Mouse (Mus musculus) MEL (cell line): ENCODE results near the gene Pbx2. TPM values are rescaled to one million over a fixed set of nuclear protein-coding genes. Genes with fewer than 3 reads are reported as not detected.
A peak's percentile ranks its signal among the peaks of the same experiment; 100 is the strongest.

Experiments
- DNase-seq: peaks from one replicate; pipeline ENCODE4 v3.0.0; 2011; ENCODE audit warnings: low read depth, low spot score
- H3K27ac ChIP-seq: 2 replicates; pipeline ENCODE4 v1.5.1; 2012; ENCODE audit warnings: low read depth, mild to moderate bottlenecking, control low read depth, low read length, moderate library complexity; ENCODE audit not compliant: control insufficient read depth
- H3K27me3 ChIP-seq, 2 experiments: fragments of 150-350 bp in 1 of 2; sonication (generic) in 1 of 2; 2 replicates each; pipeline ENCODE4 v1.6.1; 2012; ENCODE audit warnings: low read length in 2 of 2, mild to moderate bottlenecking in 2 of 2, improper control_type of control experiment in 1 of 2, moderate library complexity in 1 of 2; ENCODE audit not compliant: insufficient read depth in 2 of 2, control insufficient read depth in 1 of 2
- H3K36me3 ChIP-seq, 2 experiments: 2 replicates each; pipeline ENCODE4 v1.6.1; 2012 to 2014; ENCODE audit warnings: low read length in 2 of 2, improper control_type of control experiment in 1 of 2, inconsistent platforms in 1 of 2, mild to moderate bottlenecking in 1 of 2; ENCODE audit not compliant: insufficient read depth in 2 of 2, control insufficient read depth in 1 of 2
- H3K4me1 ChIP-seq, 2 experiments: fragments of 150-350 bp in 1 of 2; sonication (generic) in 1 of 2; 2 replicates each; pipeline ENCODE4 v1.6.1; 2012; ENCODE audit warnings: low read length in 2 of 2, improper control_type of control experiment in 1 of 2, mild to moderate bottlenecking in 1 of 2; ENCODE audit not compliant: insufficient read depth in 2 of 2, control insufficient read depth in 1 of 2
- H3K4me3 ChIP-seq, 2 experiments: fragments of 150-350 bp in 1 of 2; sonication (generic) in 1 of 2; 2 replicates each; pipeline ENCODE4 v1.5.1; 2012; ENCODE audit warnings: low read depth in 2 of 2, low read length in 2 of 2, mild to moderate bottlenecking in 2 of 2, moderate library complexity in 2 of 2, control low read depth in 1 of 2, improper control_type of control experiment in 1 of 2; ENCODE audit not compliant: control insufficient read depth in 1 of 2, insufficient read depth in 1 of 2
- H3K79me2 ChIP-seq: 2 replicates; pipeline ENCODE4 v1.6.1; 2012; ENCODE audit warnings: mild to moderate bottlenecking, low read length, moderate library complexity; ENCODE audit not compliant: control insufficient read depth, poor library complexity, insufficient read depth
- H3K9ac ChIP-seq: 2 replicates; pipeline ENCODE4 v1.6.1; 2012; ENCODE audit warnings: low read depth, mild to moderate bottlenecking, control low read depth, low read length, moderate library complexity; ENCODE audit not compliant: control insufficient read depth, poor library complexity, severe bottlenecking
- H3K9me3 ChIP-seq: fragments of 150-350 bp; sonication (generic); replicated peaks from 2 replicates; pipeline ENCODE4 v1.6.1; 2012; ENCODE audit warnings: mild to moderate bottlenecking, low read length, improper control_type of control experiment, moderate library complexity; ENCODE audit not compliant: insufficient read depth
- BHLHE40 ChIP-seq: IDR thresholded peaks from 2 replicates; pipeline ENCODE4 v1.6.1; 2012; ENCODE audit warnings: low read depth, mild to moderate bottlenecking, inconsistent platforms, low read length, improper control_type of control experiment, borderline replicate concordance
- E2F4 ChIP-seq: IDR thresholded peaks from 2 replicates; pipeline ENCODE4 v1.6.1; 2011; ENCODE audit warnings: low read depth, low read length, improper control_type of control experiment, borderline replicate concordance
- HCFC1 ChIP-seq: IDR thresholded peaks from 2 replicates; pipeline ENCODE4 v1.6.1; 2012; ENCODE audit warnings: low read depth, mild to moderate bottlenecking, inconsistent platforms, low read length, improper control_type of control experiment, moderate library complexity
- KAT2A ChIP-seq: conservative IDR thresholded peaks from 2 replicates; pipeline ENCODE4 v1.6.1; 2012; ENCODE audit warnings: low read depth, low read length, improper control_type of control experiment, inconsistent platforms
- MAX ChIP-seq: IDR thresholded peaks from 2 replicates; pipeline ENCODE4 v1.6.1; 2011; ENCODE audit warnings: low read length, improper control_type of control experiment
- MEF2A ChIP-seq: IDR thresholded peaks from 2 replicates; pipeline ENCODE4 v1.6.1; 2014; ENCODE audit warnings: low read depth, mild to moderate bottlenecking, inconsistent platforms, low read length, improper control_type of control experiment; ENCODE audit not compliant: poor library complexity, insufficient replicate concordance, severe bottlenecking; ENCODE audit errors: extremely low read depth
- MXI1 ChIP-seq: IDR thresholded peaks from 2 replicates; pipeline ENCODE4 v1.6.1; 2011; ENCODE audit warnings: mild to moderate bottlenecking, low read depth, low read length, improper control_type of control experiment
- MYC ChIP-seq: IDR thresholded peaks from 2 replicates; pipeline ENCODE4 v1.6.1; 2011; ENCODE audit warnings: low read depth, mild to moderate bottlenecking, low read length, improper control_type of control experiment, moderate library complexity
- NELFE ChIP-seq: IDR thresholded peaks from 2 replicates; pipeline ENCODE4 v1.6.1; 2011; ENCODE audit warnings: low read depth, low read length, improper control_type of control experiment
- NRF1 ChIP-seq: IDR thresholded peaks from 2 replicates; pipeline ENCODE4 v1.6.1; 2014; ENCODE audit warnings: low read depth, mild to moderate bottlenecking, inconsistent platforms, low read length, improper control_type of control experiment, moderate library complexity; ENCODE audit not compliant: poor library complexity, insufficient read depth, severe bottlenecking
- POLR2AphosphoS5 ChIP-seq: IDR thresholded peaks from 2 replicates; pipeline ENCODE4 v1.6.1; 2012; ENCODE audit warnings: low read depth, borderline replicate concordance, mild to moderate bottlenecking, inconsistent platforms, low read length, moderate library complexity, mixed read lengths
- SIN3A ChIP-seq: IDR thresholded peaks from 2 replicates; pipeline ENCODE4 v1.6.1; 2012; ENCODE audit warnings: low read length, improper control_type of control experiment, inconsistent platforms
- TBP ChIP-seq: IDR thresholded peaks from 2 replicates; pipeline ENCODE4 v1.8.0; 2011; ENCODE audit warnings: low read depth, low read length, improper control_type of control experiment
- TCF12 ChIP-seq: IDR thresholded peaks from 2 replicates; pipeline ENCODE4 v1.6.1; 2014; ENCODE audit warnings: low read depth, mild to moderate bottlenecking, inconsistent platforms, low read length, improper control_type of control experiment, moderate library complexity
- UBTF ChIP-seq: IDR thresholded peaks from 2 replicates; pipeline ENCODE4 v1.6.1; 2012; ENCODE audit warnings: low read depth, mild to moderate bottlenecking, inconsistent platforms, low read length, improper control_type of control experiment, moderate library complexity, borderline replicate concordance; ENCODE audit not compliant: insufficient read depth
- USF1 ChIP-seq: IDR thresholded peaks from 2 replicates; pipeline ENCODE4 v1.6.1; 2014; ENCODE audit warnings: low read depth, mild to moderate bottlenecking, inconsistent platforms, low read length, improper control_type of control experiment, moderate library complexity
- USF2 ChIP-seq, 2 experiments: IDR thresholded peaks; 2 replicates each; pipeline ENCODE4 v1.6.1; 2011 to 2012; ENCODE audit warnings: improper control_type of control experiment in 2 of 2, low read length in 2 of 2, borderline replicate concordance in 1 of 2, inconsistent platforms in 1 of 2, low read depth in 1 of 2, mild to moderate bottlenecking in 1 of 2; ENCODE audit not compliant: insufficient read depth in 1 of 2
- ZC3H11A ChIP-seq: IDR thresholded peaks from 2 replicates; pipeline ENCODE4 v1.6.1; 2012; ENCODE audit warnings: low read depth, mild to moderate bottlenecking, inconsistent platforms, low read length, improper control_type of control experiment
- ZMIZ1 ChIP-seq: IDR thresholded peaks from 2 replicates; pipeline ENCODE4 v1.6.1; 2012; ENCODE audit warnings: low read depth, mild to moderate bottlenecking, inconsistent platforms, low read length, improper control_type of control experiment, moderate library complexity
- polyA plus RNA-seq, 2 experiments: library from polyadenylated mRNA; stranded (reverse) in 1 of 2; unstranded in 1 of 2; fragments of >175 nt in 1 of 2; fragments of >200 nt in 1 of 2; gene quantifications; 2 replicates each; pipeline versions ENCODE4 v1.2.1 to v1.2.4; 2012; ENCODE audit warnings: low replicate concordance in 2 of 2, low read depth in 1 of 2; ENCODE audit not compliant: insufficient read length in 2 of 2, insufficient read depth in 1 of 2, missing spikeins in 1 of 2
- total RNA-seq: library from RNA; depleted of rRNA; stranded (reverse); fragments of 300-350 nt; gene quantifications from 2 replicates; pipeline ENCODE4 v1.2.3, GENCODE M21; 2012

Pbx2 gene
- total and polyA plus RNA-seq, 3 experiments: 40.3 to 76.7 TPM; not detected in 1

GRCm38 (mm10) chr17:34624981-34625380, 33.9 kb downstream of the Pbx2 start:
- Histone ChIP-seq H3K4me1 (peaks cover 2 to 25% of the 10 kb centered on the region in 2 experiments; a peak in 3 of 4 replicates), H3K27ac (no peak overlapping the region), H3K9ac (no peak overlapping the region), H3K79me2 (peaks cover 16% of the 10 kb centered on the region), H3K9me3 (no peaks in the 10 kb centered on the region), H3K4me3 (no peak overlapping the region), H3K36me3 (peaks cover 0 to 16% of the 10 kb centered on the region in 2 experiments; a peak in 3 of 4 replicates), H3K27me3 (no peaks in the 10 kb centered on the region)
- no peak for DNase-seq
- TF ChIP-seq BHLHE40: no peak
- no peak for TF ChIP-seq USF2 (IDR thresholded peaks at IDR 0.05; ENCODE audit: borderline replicate concordance in 1 of 2, insufficient read depth in 1 of 2, low read depth in 1 of 2, low read length in 2 of 2)
- TF ChIP-seq TBP: no peak
- TF ChIP-seq SIN3A: no peak
- no peak for TF ChIP-seq MAX
- no peak for TF ChIP-seq TCF12
- TF ChIP-seq USF1: no peak
- no peak for TF ChIP-seq E2F4
- TF ChIP-seq MXI1: no peak
- no peak for TF ChIP-seq NELFE
- no peak for TF ChIP-seq ZMIZ1
- TF ChIP-seq MYC: no peak
- no peak for TF ChIP-seq HCFC1
- TF ChIP-seq UBTF: no peak
- TF ChIP-seq ZC3H11A: no peak
- TF ChIP-seq POLR2AphosphoS5: no peak
- no peak for TF ChIP-seq NRF1
- no peak for TF ChIP-seq KAT2A

- no peaks in the 10 kb centered on the region for H3K9me3 ChIP-seq
- peak overlapping the region; percentile 84 for H3K27ac ChIP-seq
- no peaks in the 10 kb centered on the region; a peak in 1 of 4 replicates for H3K27me3 ChIP-seq
- H3K4me1 ChIP-seq: peaks cover 2 to 33% of the 10 kb centered on the region in 2 experiments; a peak in 3 of 4 replicates
- peaks cover 0 to 16% of the 10 kb centered on the region in 2 experiments; a peak in 3 of 4 replicates for H3K36me3 ChIP-seq
- H3K9ac ChIP-seq: peak overlapping the region; percentile 86
- H3K4me3 ChIP-seq: peak overlapping the region; percentile 91 to 92
- H3K79me2 ChIP-seq: peaks cover 16% of the 10 kb centered on the region
- TF ChIP-seq MAX (no peak), NELFE (no peak), POLR2AphosphoS5 (no peak), MEF2A (no peak), KAT2A (no peak)
- DNase-seq: no peak
Measured at GRCm38 (mm10) chr17:34626062-34626772, 35.2 kb downstream of the Pbx2 start.
